Mouse (Mus musculus): ENCODE measurements at regions not wholly inside any gene's neighbourhood (a gene's known extent, or its start where the extent isn't known, plus 50 kb on each side); places are given as distances from the start of the nearest gene placed in this dataset.
"Not testable (repeated sequence)": the region's sequence is repeated elsewhere in the genome, so short reads cannot be mapped to it uniquely, and the experiment has no call there.

GRCm38 (mm10) chr17:83052613-83053140, 162.4 kb upstream of the Pkdcc start:
- TF ChIP-seq CTCF (IDR thresholded peaks at IDR 0.05; ENCODE audit: extremely low read depth, insufficient read depth, low read length): no peak
- TF ChIP-seq POLR2A (IDR thresholded peaks at IDR 0.05; ENCODE audit: extremely low read depth, insufficient read depth, low read length): no peak

DNA sequence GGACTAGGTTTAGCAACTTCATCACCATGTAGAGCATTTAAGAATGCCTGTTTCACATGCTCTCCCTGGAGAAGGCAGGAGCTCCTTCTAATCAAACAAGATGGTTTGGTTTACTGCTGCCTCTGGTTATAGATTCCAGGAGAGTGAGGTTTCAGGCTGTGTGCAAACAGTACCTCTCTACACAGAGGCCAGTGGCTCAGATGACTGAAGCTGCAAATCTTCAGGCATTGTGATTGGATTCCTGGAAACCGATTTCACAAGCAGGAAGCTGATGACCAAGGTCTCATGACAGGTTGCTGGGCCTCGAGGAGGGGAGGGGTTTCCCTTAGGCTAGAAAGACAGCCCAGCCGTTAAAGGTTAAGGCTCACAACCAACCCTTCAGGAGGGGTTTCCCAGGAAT, 157.3 kb upstream of the Pkdcc start:
- no peak for TF ChIP-seq POLR2A (IDR thresholded peaks at IDR 0.05; ENCODE audit: extremely low read depth, insufficient read depth, low read length)
- no peak for TF ChIP-seq CTCF (IDR thresholded peaks at IDR 0.05; ENCODE audit: extremely low read depth, insufficient read depth, low read length)
- no peak overlapping the region for H3K4me3 ChIP-seq (ENCODE audit: insufficient read depth, low read length)

More at GRCm38 (mm10) chr17:83052613-83053140, 162.4 kb upstream of the Pkdcc start:
- Histone ChIP-seq H3K4me3 (ENCODE audit: insufficient read depth, low read length) (no peak overlapping the region), H3K4me1 (ENCODE audit: control insufficient read depth, insufficient read depth, low read length) (no peaks in the 10 kb centered on the region), H3K27ac (ENCODE audit: insufficient read depth, low read length) (no peak overlapping the region)

GRCm38 (mm10) chr17:83061843-83062242, 153.2 kb upstream of the Pkdcc start:
- Histone ChIP-seq H3K4me3 (ENCODE audit: insufficient read depth, low read length) (no peak overlapping the region), H3K27ac (ENCODE audit: insufficient read depth, low read length) (no peak overlapping the region), H3K4me1 (ENCODE audit: control insufficient read depth, insufficient read depth, low read length) (no peaks in the 10 kb centered on the region)
- no peak for TF ChIP-seq CTCF (IDR thresholded peaks at IDR 0.05; ENCODE audit: extremely low read depth, insufficient read depth, low read length)
- no peak for TF ChIP-seq POLR2A (IDR thresholded peaks at IDR 0.05; ENCODE audit: extremely low read depth, insufficient read depth, low read length)

More for the DNA sequence above, 157.3 kb upstream of the Pkdcc start:
- no peaks in the 10 kb centered on the region for H3K4me1 ChIP-seq (ENCODE audit: control insufficient read depth, insufficient read depth, low read length)
- no peak overlapping the region for H3K27ac ChIP-seq (ENCODE audit: insufficient read depth, low read length)

GRCm38 (mm10) chr17:83063848-83064247, 151.2 kb upstream of the Pkdcc start:
- H3K4me1 ChIP-seq (ENCODE audit: control insufficient read depth, insufficient read depth, low read length): no peaks in the 10 kb centered on the region
- no peak overlapping the region for H3K4me3 ChIP-seq (ENCODE audit: insufficient read depth, low read length)
- no peak overlapping the region for H3K27ac ChIP-seq (ENCODE audit: insufficient read depth, low read length)
- no peak for TF ChIP-seq CTCF (IDR thresholded peaks at IDR 0.05; ENCODE audit: extremely low read depth, insufficient read depth, low read length)
- no peak for TF ChIP-seq POLR2A (IDR thresholded peaks at IDR 0.05; ENCODE audit: extremely low read depth, insufficient read depth, low read length)

DNA sequence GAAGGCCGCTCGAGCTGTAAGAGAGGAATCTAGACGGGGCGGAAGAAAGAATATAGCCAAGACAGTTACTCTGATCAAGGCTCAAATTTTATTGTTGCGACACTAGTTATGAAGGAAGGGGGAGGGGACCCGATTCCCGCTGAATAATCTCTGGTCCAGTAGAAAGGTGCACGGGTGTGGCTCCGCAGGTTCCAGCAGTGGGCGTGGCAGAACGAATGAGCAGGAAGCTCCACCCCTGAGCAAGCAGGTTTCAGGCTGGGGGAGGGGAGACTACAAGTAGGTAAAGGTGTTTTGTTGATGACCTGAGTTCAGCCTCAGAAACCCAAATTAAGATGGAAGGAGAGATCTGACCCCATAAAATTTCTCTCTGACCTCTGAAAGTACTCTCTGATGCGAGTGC, 150.7 kb upstream of the Pkdcc start:
- not testable (repeated sequence) for H3K27ac ChIP-seq (ENCODE audit: insufficient read depth, low read length); H3K4me1 ChIP-seq (ENCODE audit: control insufficient read depth, insufficient read depth, low read length); H3K4me3 ChIP-seq (ENCODE audit: insufficient read depth, low read length)

DNA sequence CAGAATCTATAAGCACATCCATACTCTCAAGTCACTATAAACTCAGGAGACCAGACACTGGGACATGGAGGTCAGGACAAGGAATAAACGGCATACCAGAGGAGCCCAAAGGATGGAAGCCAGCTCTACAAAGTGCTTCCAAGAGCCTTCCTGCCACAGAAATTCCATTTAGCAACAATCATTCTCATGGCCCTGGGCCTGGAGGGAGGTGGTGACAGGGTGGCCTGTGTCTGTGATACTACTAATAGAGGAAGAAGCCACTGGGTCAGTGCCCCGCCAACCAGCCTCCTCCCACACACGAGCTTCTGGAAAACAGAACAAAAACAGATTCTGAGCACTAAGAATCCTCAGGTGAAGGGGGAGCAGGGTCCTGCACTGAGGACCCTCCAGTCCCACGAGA, 145.8 kb upstream of the Pkdcc start:
- TF ChIP-seq CTCF (IDR thresholded peaks at IDR 0.05; ENCODE audit: extremely low read depth, insufficient read depth, low read length): no peak
- no peak for TF ChIP-seq POLR2A (IDR thresholded peaks at IDR 0.05; ENCODE audit: extremely low read depth, insufficient read depth, low read length)
- H3K4me3 ChIP-seq (ENCODE audit: insufficient read depth, low read length): no peak overlapping the region
- H3K27ac ChIP-seq (ENCODE audit: insufficient read depth, low read length): no peak overlapping the region
- no peaks in the 10 kb centered on the region for H3K4me1 ChIP-seq (ENCODE audit: control insufficient read depth, insufficient read depth, low read length)

- H3K4me3 ChIP-seq (ENCODE audit: insufficient read depth, low read length): no peak overlapping the region
- TF ChIP-seq CTCF (IDR thresholded peaks at IDR 0.05; ENCODE audit: extremely low read depth, insufficient read depth, low read length) (no peak), POLR2A (IDR thresholded peaks at IDR 0.05; ENCODE audit: extremely low read depth, insufficient read depth, low read length) (no peak)
- H3K4me1 ChIP-seq (ENCODE audit: control insufficient read depth, insufficient read depth, low read length): no peaks in the 10 kb centered on the region
- no peak overlapping the region for H3K27ac ChIP-seq (ENCODE audit: insufficient read depth, low read length)
Measured at GRCm38 (mm10) chr17:83071746-83072145, 143.3 kb upstream of the Pkdcc start.

GRCm38 (mm10) chr17:83072175-83072574, 142.9 kb upstream of the Pkdcc start:
- no peaks in the 10 kb centered on the region for H3K4me1 ChIP-seq (ENCODE audit: control insufficient read depth, insufficient read depth, low read length)
- H3K4me3 ChIP-seq (ENCODE audit: insufficient read depth, low read length): no peak overlapping the region
- no peak overlapping the region for H3K27ac ChIP-seq (ENCODE audit: insufficient read depth, low read length)
- TF ChIP-seq POLR2A (IDR thresholded peaks at IDR 0.05; ENCODE audit: extremely low read depth, insufficient read depth, low read length): no peak
- no peak for TF ChIP-seq CTCF (IDR thresholded peaks at IDR 0.05; ENCODE audit: extremely low read depth, insufficient read depth, low read length)

DNA sequence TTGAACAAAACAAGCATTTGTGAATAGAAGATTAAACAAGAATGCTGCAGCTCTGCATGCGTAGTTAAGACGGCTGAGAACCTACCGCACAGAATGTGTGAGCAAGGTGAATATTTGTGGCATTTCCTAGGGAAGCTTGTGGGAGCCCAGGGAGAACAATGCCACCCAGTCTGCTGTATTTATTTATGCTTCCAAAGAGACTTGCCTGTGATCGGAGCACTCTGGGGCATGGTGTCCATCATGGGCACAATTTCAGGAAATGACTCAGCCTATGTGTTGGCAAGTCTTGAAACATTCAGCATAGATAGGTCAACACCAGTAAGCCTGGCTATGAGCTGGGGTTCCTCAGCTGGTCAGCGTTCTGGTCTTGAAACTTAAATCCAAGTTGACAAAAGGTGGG, 140.2 kb upstream of the Pkdcc start:
- TF ChIP-seq POLR2A (IDR thresholded peaks at IDR 0.05; ENCODE audit: extremely low read depth, insufficient read depth, low read length) (no peak), CTCF (IDR thresholded peaks at IDR 0.05; ENCODE audit: extremely low read depth, insufficient read depth, low read length) (no peak)
- no peaks in the 10 kb centered on the region for H3K4me1 ChIP-seq (ENCODE audit: control insufficient read depth, insufficient read depth, low read length)
- H3K4me3 ChIP-seq (ENCODE audit: insufficient read depth, low read length): no peak overlapping the region
- H3K27ac ChIP-seq (ENCODE audit: insufficient read depth, low read length): no peak overlapping the region

- Histone ChIP-seq H3K4me3 (ENCODE audit: insufficient read depth, low read length) (no peak overlapping the region), H3K27ac (ENCODE audit: insufficient read depth, low read length) (no peak overlapping the region), H3K4me1 (ENCODE audit: control insufficient read depth, insufficient read depth, low read length) (no peaks in the 10 kb centered on the region)
- TF ChIP-seq POLR2A (IDR thresholded peaks at IDR 0.05; ENCODE audit: extremely low read depth, insufficient read depth, low read length) (no peak), CTCF (IDR thresholded peaks at IDR 0.05; ENCODE audit: extremely low read depth, insufficient read depth, low read length) (no peak)
Measured at GRCm38 (mm10) chr17:83077737-83078600, 137.1 kb upstream of the Pkdcc start.

All from cortical plate, adult 2 months (tissue).